Mouse (Mus musculus): ENCODE measurements around the gene Dnm3. TPM values are rescaled to one million over a fixed set of nuclear protein-coding genes. Genes with fewer than 3 reads are reported as not detected.

Dnm3 gene
- polyA plus RNA-seq, 1 experiment from 2014 or later: 1.6 TPM

DNA sequence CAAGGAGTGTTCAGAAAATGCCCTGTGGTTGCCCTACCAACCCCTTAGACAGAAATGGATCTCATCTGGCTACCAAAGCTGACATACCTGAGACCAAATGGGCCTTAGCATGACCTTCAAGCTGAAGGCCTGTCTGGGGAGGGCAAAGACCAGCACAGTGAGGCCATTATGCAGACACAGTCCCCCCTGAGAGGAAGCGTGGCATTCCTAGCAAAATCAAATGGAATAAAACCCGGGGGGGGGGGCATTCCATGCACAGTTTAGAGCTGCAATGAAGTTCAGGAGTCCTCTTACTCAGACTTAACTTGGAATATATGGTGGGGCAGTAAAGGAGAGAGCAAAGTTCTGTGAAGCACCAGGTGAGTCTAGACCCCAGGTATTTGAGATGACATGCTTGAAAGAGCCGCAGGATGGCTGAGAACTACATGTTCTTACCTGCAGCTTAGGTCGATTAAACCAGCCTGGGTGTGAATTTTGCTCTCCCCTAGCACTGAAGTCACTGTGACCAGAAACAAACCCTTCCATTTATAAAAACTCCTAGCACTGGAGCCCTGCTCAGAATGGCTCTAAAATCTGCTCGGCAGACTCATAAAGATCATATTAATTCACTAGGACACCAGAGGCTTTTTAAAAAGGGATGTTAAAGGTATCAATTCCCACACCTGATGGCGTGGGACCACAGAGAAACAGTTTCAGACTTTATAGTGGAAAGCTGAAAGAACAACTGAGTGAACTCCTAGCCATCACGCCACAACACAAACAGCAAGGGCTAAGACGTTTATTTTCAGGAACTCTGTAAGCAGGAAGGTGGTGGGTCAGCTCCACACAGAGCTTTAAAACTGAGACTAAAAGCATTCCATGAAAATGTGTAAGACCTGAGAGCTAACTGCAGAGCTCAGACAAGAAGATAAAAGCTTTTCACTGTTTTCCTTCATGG, 350.7 kb downstream of the Dnm3 start:
- no peaks in the 10 kb centered on the region for H3K36me3 ChIP-seq (ENCODE audit: control insufficient read depth, insufficient read depth, low read length)
- no peaks in the 10 kb centered on the region; a peak in 1 of 4 replicates for H3K4me1 ChIP-seq (ENCODE audit: control insufficient read depth in 2 of 2, insufficient read depth in 2 of 2, low read length in 2 of 2)
- no peaks in the 10 kb centered on the region for H3K9me3 ChIP-seq (ENCODE audit: control insufficient read depth, low read length)
- H3K27me3 ChIP-seq (ENCODE audit: control insufficient read depth, insufficient read depth, low read length): no peaks in the 10 kb centered on the region
- no peak overlapping the region for H3K4me3 ChIP-seq (ENCODE audit: control insufficient read depth in 1 of 2, insufficient read depth in 1 of 2, low read depth in 1 of 2, low read length in 2 of 2)
- ATAC-seq (ENCODE audit: insufficient number of reproducible peaks, insufficient read depth, low FRiP score, low read depth): no peak
- H3K9ac ChIP-seq (ENCODE audit: low read length): no peak overlapping the region
- H3K27ac ChIP-seq (replicated peaks in 1 of 2; ENCODE audit: control insufficient read depth in 1 of 2, insufficient read depth in 1 of 2, low read depth in 2 of 2, low read length in 2 of 2): no peak overlapping the region
- WGBS: 67% methylated on average over 8 of the region's 8 CpGs
- no peak overlapping the region for H3K4me2 ChIP-seq (ENCODE audit: low read length)

- Histone ChIP-seq H3K4me3 (ENCODE audit: control insufficient read depth in 1 of 2, insufficient read depth in 1 of 2, low read depth in 1 of 2, low read length in 2 of 2) (no peak overlapping the region), H3K4me2 (ENCODE audit: low read length) (no peak overlapping the region), H3K9me3 (ENCODE audit: control insufficient read depth, low read length) (no peaks in the 10 kb centered on the region), H3K27me3 (ENCODE audit: control insufficient read depth, insufficient read depth, low read length) (no peaks in the 10 kb centered on the region), H3K4me1 (ENCODE audit: control insufficient read depth in 2 of 2, insufficient read depth in 2 of 2, low read length in 2 of 2) (no peaks in the 10 kb centered on the region; a peak in 1 of 4 replicates), H3K36me3 (ENCODE audit: control insufficient read depth, insufficient read depth, low read length) (no peaks in the 10 kb centered on the region), H3K9ac (ENCODE audit: low read length) (no peak overlapping the region), H3K27ac (replicated peaks in 1 of 2; ENCODE audit: control insufficient read depth in 1 of 2, insufficient read depth in 1 of 2, low read depth in 2 of 2, low read length in 2 of 2) (no peak overlapping the region)
- ATAC-seq (ENCODE audit: insufficient number of reproducible peaks, insufficient read depth, low FRiP score, low read depth): no peak
- 60% methylated on average over 3 of the region's 3 CpGs for WGBS
Measured at GRCm38 (mm10) chr1:162124396-162124795, 353.4 kb downstream of the Dnm3 start.

- ATAC-seq (ENCODE audit: insufficient number of reproducible peaks, insufficient read depth, low FRiP score, low read depth): no peak
- Histone ChIP-seq H3K27me3 (ENCODE audit: control insufficient read depth, insufficient read depth, low read length) (no peaks in the 10 kb centered on the region), H3K4me1 (ENCODE audit: control insufficient read depth in 2 of 2, insufficient read depth in 2 of 2, low read length in 2 of 2) (no peaks in the 10 kb centered on the region; a peak in 1 of 4 replicates), H3K4me2 (ENCODE audit: low read length) (no peak overlapping the region), H3K9ac (ENCODE audit: low read length) (no peak overlapping the region), H3K36me3 (ENCODE audit: control insufficient read depth, insufficient read depth, low read length) (no peaks in the 10 kb centered on the region), H3K4me3 (ENCODE audit: control insufficient read depth in 1 of 2, insufficient read depth in 1 of 2, low read depth in 1 of 2, low read length in 2 of 2) (no peak overlapping the region), H3K27ac (replicated peaks in 1 of 2; ENCODE audit: control insufficient read depth in 1 of 2, insufficient read depth in 1 of 2, low read depth in 2 of 2, low read length in 2 of 2) (no peak overlapping the region), H3K9me3 (ENCODE audit: control insufficient read depth, low read length) (no peaks in the 10 kb centered on the region)
- 87% methylated on average over 7 of the region's 7 CpGs for WGBS
Measured at GRCm38 (mm10) chr1:162121441-162122200, 356.2 kb downstream of the Dnm3 start.

GRCm38 (mm10) chr1:162109437-162109813, 368.4 kb downstream of the Dnm3 start:
- no peak overlapping the region for H3K4me2 ChIP-seq (ENCODE audit: low read length)
- H3K9me3 ChIP-seq (ENCODE audit: control insufficient read depth, low read length): no peaks in the 10 kb centered on the region
- peaks cover 0 to 2% of the 10 kb centered on the region in 2 experiments; a peak in 1 of 4 replicates for H3K4me1 ChIP-seq (ENCODE audit: control insufficient read depth in 2 of 2, insufficient read depth in 2 of 2, low read length in 2 of 2)
- H3K4me3 ChIP-seq (ENCODE audit: control insufficient read depth in 1 of 2, insufficient read depth in 1 of 2, low read depth in 1 of 2, low read length in 2 of 2): no peak overlapping the region
- no peak overlapping the region for H3K27ac ChIP-seq (replicated peaks in 1 of 2; ENCODE audit: control insufficient read depth in 1 of 2, insufficient read depth in 1 of 2, low read depth in 2 of 2, low read length in 2 of 2)
- H3K27me3 ChIP-seq (ENCODE audit: control insufficient read depth, insufficient read depth, low read length): no peaks in the 10 kb centered on the region
- ATAC-seq (ENCODE audit: insufficient number of reproducible peaks, insufficient read depth, low FRiP score, low read depth): no peak
- H3K9ac ChIP-seq (ENCODE audit: low read length): no peak overlapping the region
- WGBS: 78% methylated on average over 7 of the region's 7 CpGs
- H3K36me3 ChIP-seq (ENCODE audit: control insufficient read depth, insufficient read depth, low read length): no peaks in the 10 kb centered on the region

DNA sequence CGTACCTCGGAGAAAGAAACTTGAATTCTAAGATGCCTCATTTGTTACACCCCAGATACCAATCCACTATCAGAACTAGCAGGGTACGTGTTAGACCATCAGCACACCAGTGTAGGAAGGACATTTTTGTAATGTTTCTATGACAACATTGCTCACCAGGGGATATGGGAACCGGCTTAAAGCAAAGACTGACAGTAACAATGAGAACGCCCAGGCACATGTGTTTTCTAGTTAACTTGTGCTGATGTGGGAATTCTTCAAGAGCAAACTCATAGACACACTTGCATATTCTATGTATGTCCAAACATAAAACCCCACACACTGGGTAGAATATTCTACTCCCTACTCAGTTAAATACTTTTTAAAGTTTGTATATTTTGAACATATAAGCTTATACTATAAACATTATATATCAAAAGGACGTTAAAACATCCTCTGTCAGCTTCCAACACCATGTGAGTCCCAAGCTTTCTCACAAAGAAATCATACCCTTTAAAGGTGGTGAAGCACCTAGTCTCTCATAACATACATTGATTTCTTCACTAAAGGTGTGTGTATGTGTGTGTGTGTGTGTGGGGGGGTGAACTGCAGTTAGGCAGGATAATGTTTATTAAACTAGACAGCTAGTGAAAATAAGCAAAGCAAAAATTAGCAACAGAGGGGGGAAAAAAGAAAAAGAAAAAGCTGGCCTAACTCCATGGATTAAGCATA, 369.0 kb downstream of the Dnm3 start:
- H3K4me1 ChIP-seq (ENCODE audit: control insufficient read depth in 2 of 2, insufficient read depth in 2 of 2, low read length in 2 of 2): peaks cover 0 to 2% of the 10 kb centered on the region in 2 experiments; a peak in 1 of 4 replicates
- ATAC-seq (ENCODE audit: insufficient number of reproducible peaks, insufficient read depth, low FRiP score, low read depth): no peak
- no peaks in the 10 kb centered on the region for H3K27me3 ChIP-seq (ENCODE audit: control insufficient read depth, insufficient read depth, low read length)
- H3K4me3 ChIP-seq (ENCODE audit: control insufficient read depth in 1 of 2, insufficient read depth in 1 of 2, low read depth in 1 of 2, low read length in 2 of 2): no peak overlapping the region
- no peaks in the 10 kb centered on the region for H3K36me3 ChIP-seq (ENCODE audit: control insufficient read depth, insufficient read depth, low read length)
- no peak overlapping the region for H3K27ac ChIP-seq (replicated peaks in 1 of 2; ENCODE audit: control insufficient read depth in 1 of 2, insufficient read depth in 1 of 2, low read depth in 2 of 2, low read length in 2 of 2)
- no peak overlapping the region for H3K9ac ChIP-seq (ENCODE audit: low read length)
- WGBS: 66% methylated on average over 6 of the region's 6 CpGs
- no peaks in the 10 kb centered on the region for H3K9me3 ChIP-seq (ENCODE audit: control insufficient read depth, low read length)
- no peak overlapping the region for H3K4me2 ChIP-seq (ENCODE audit: low read length)

DNA sequence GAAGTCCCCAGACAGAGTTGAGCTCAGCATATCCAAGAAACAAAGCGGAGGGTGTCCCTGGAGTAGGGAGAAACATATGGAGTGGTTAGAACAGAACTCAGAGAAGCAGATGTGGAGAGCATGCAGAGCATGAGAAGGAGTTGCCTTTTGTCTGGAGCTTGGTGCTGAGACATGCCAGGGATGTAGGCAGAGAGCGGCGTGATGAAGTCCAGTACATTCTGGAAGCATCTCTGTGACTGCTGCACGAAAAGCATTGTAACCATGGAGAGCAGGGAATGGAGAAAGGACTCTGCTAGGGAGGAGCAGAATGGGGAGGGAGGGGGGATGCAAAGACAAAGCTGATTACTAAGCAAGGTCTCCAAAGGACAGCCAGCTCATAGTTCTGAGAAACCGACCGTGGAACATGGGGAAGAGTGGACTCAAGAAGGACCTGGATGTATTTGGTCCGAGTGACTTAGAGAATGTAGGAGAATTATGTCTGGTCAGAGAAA, 369.6 kb downstream of the Dnm3 start:
- Histone ChIP-seq H3K4me1 (ENCODE audit: control insufficient read depth in 2 of 2, insufficient read depth in 2 of 2, low read length in 2 of 2) (peaks cover 0 to 2% of the 10 kb centered on the region in 2 experiments; a peak in 1 of 4 replicates), H3K27ac (replicated peaks in 1 of 2; ENCODE audit: control insufficient read depth in 1 of 2, insufficient read depth in 1 of 2, low read depth in 2 of 2, low read length in 2 of 2) (no peak overlapping the region), H3K4me2 (ENCODE audit: low read length) (no peak overlapping the region), H3K27me3 (ENCODE audit: control insufficient read depth, insufficient read depth, low read length) (no peaks in the 10 kb centered on the region), H3K4me3 (ENCODE audit: control insufficient read depth in 1 of 2, insufficient read depth in 1 of 2, low read depth in 1 of 2, low read length in 2 of 2) (no peak overlapping the region), H3K36me3 (ENCODE audit: control insufficient read depth, insufficient read depth, low read length) (no peaks in the 10 kb centered on the region), H3K9ac (ENCODE audit: low read length) (no peak overlapping the region), H3K9me3 (ENCODE audit: control insufficient read depth, low read length) (no peaks in the 10 kb centered on the region)
- 75% methylated on average over 7 of the region's 7 CpGs for WGBS
- ATAC-seq (ENCODE audit: insufficient number of reproducible peaks, insufficient read depth, low FRiP score, low read depth): no peak

DNA sequence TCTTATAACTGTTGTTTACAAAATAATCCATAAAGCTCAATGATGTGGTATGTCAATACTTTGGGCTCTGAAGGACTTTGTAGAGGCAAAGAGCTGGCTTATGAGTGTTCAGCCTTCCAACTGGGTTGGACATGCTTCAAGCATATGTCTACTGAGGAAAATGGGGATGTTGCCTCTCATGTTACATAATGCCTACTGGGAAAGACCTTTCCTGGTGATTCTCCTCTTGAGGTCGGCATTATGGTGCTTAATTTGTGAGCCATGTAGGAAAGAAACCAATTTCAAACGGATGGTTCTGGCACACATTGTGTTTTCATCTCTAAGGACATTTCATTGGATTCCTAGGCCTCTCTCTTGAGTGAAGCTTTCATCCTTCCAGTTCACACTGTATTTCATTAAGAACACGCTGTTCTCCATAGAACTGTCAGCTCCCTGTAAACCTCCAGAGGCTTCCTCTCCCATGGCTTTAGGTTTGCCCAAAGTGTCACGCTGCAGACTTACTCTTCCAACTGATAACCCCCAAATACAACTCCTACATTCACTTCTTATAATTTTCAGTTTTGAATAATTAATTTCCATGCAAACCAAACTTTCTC, 370.7 kb downstream of the Dnm3 start:
- Histone ChIP-seq H3K36me3 (ENCODE audit: control insufficient read depth, insufficient read depth, low read length) (no peaks in the 10 kb centered on the region), H3K9me3 (ENCODE audit: control insufficient read depth, low read length) (no peaks in the 10 kb centered on the region), H3K9ac (ENCODE audit: low read length) (no peak overlapping the region), H3K27ac (replicated peaks in 1 of 2; ENCODE audit: control insufficient read depth in 1 of 2, insufficient read depth in 1 of 2, low read depth in 2 of 2, low read length in 2 of 2) (no peak overlapping the region), H3K4me3 (ENCODE audit: control insufficient read depth in 1 of 2, insufficient read depth in 1 of 2, low read depth in 1 of 2, low read length in 2 of 2) (no peak overlapping the region), H3K4me1 (ENCODE audit: control insufficient read depth in 2 of 2, insufficient read depth in 2 of 2, low read length in 2 of 2) (peaks cover 0 to 2% of the 10 kb centered on the region in 2 experiments; a peak in 1 of 4 replicates), H3K4me2 (ENCODE audit: low read length) (no peak overlapping the region), H3K27me3 (ENCODE audit: control insufficient read depth, insufficient read depth, low read length) (no peaks in the 10 kb centered on the region)
- ATAC-seq (ENCODE audit: insufficient number of reproducible peaks, insufficient read depth, low FRiP score, low read depth): no peak
- 72% methylated on average over 4 of the region's 4 CpGs for WGBS
